Mouse (Mus musculus) splenic B cell, adult 2 months (primary cell): ENCODE results near the gene Itpk1.

Experiments
- DNase-seq: peaks from one replicate; pipeline ENCODE4 v3.0.0-alpha.2; 2011; ENCODE audit warnings: low read depth, low spot score
- H3K27me3 ChIP-seq: 2 replicates; pipeline ENCODE4 v1.6.1; 2012; ENCODE audit warnings: mild to moderate bottlenecking, low read length, moderate library complexity, mixed read lengths; ENCODE audit not compliant: control insufficient read depth, poor library complexity, insufficient read depth, severe bottlenecking
- H3K36me3 ChIP-seq: 2 replicates; pipeline ENCODE4 v1.6.1; 2012; ENCODE audit warnings: mild to moderate bottlenecking, low read length, moderate library complexity, mixed read lengths; ENCODE audit not compliant: control insufficient read depth, poor library complexity, insufficient read depth, severe bottlenecking

Itpk1 gene

GRCm38 (mm10) chr12:102601847-102602246 lies 102.9 kb downstream of the Itpk1 start:
- H3K36me3 ChIP-seq: no peaks in the 10 kb centered on the region; the same call in 1 of the 2 replicates
- no peak for DNase-seq
- H3K27me3 ChIP-seq: no peaks in the 10 kb centered on the region

- H3K36me3 ChIP-seq: no peaks in the 10 kb centered on the region
- no peak for DNase-seq
- H3K27me3 ChIP-seq: no peaks in the 10 kb centered on the region
Measured at GRCm38 (mm10) chr12:102600345-102600744, 104.4 kb downstream of the Itpk1 start.

GRCm38 (mm10) chr12:102599801-102600200 lies 104.9 kb downstream of the Itpk1 start:
- no peak for DNase-seq
- no peaks in the 10 kb centered on the region for H3K36me3 ChIP-seq
- no peaks in the 10 kb centered on the region for H3K27me3 ChIP-seq

GRCm38 (mm10) chr12:102598535-102598934 lies 106.2 kb downstream of the Itpk1 start:
- no peaks in the 10 kb centered on the region for H3K27me3 ChIP-seq
- no peaks in the 10 kb centered on the region for H3K36me3 ChIP-seq
- DNase-seq: peak; percentile 16

GRCm38 (mm10) chr12:102597466-102597865 lies 107.3 kb downstream of the Itpk1 start:
- no peak for DNase-seq
- Histone ChIP-seq H3K36me3 (no peaks in the 10 kb centered on the region), H3K27me3 (no peaks in the 10 kb centered on the region)

GRCm38 (mm10) chr12:102596410-102596809 lies 108.3 kb downstream of the Itpk1 start:
- peak; percentile 47 for DNase-seq
- Histone ChIP-seq H3K27me3 (no peaks in the 10 kb centered on the region), H3K36me3 (no peaks in the 10 kb centered on the region)

- no peaks in the 10 kb centered on the region for H3K27me3 ChIP-seq
- no peak for DNase-seq
- H3K36me3 ChIP-seq: no peaks in the 10 kb centered on the region; the same call in 1 of the 2 replicates
Measured at GRCm38 (mm10) chr12:102594627-102595026, 110.1 kb downstream of the Itpk1 start.

- no peak for DNase-seq
- Histone ChIP-seq H3K27me3 (no peaks in the 10 kb centered on the region), H3K36me3 (no peaks in the 10 kb centered on the region; the same call in 1 of the 2 replicates)
Measured at GRCm38 (mm10) chr12:102593699-102594098, 111.0 kb downstream of the Itpk1 start.

- H3K27me3 ChIP-seq: no peaks in the 10 kb centered on the region
- H3K36me3 ChIP-seq: no peaks in the 10 kb centered on the region; the same call in 1 of the 2 replicates
- DNase-seq: no peak
Measured at GRCm38 (mm10) chr12:102590711-102591360, 113.9 kb downstream of the Itpk1 start.

GRCm38 (mm10) chr12:102587106-102587505 lies 117.6 kb downstream of the Itpk1 start:
- H3K36me3 ChIP-seq: no peaks in the 10 kb centered on the region; the same call in 1 of the 2 replicates
- no peak for DNase-seq

GRCm38 (mm10) chr12:102586286-102586881 lies 118.3 kb downstream of the Itpk1 start:
- DNase-seq: no peak
- Histone ChIP-seq H3K27me3 (no peaks in the 10 kb centered on the region), H3K36me3 (no peaks in the 10 kb centered on the region; the same call in 1 of the 2 replicates)

More at GRCm38 (mm10) chr12:102587106-102587505, 117.6 kb downstream of the Itpk1 start:
- H3K27me3 ChIP-seq: no peaks in the 10 kb centered on the region

- H3K27me3 ChIP-seq: no peaks in the 10 kb centered on the region
- no peak for DNase-seq
- no peaks in the 10 kb centered on the region; the same call in 1 of the 2 replicates for H3K36me3 ChIP-seq
Measured at GRCm38 (mm10) chr12:102585390-102585789, 119.3 kb downstream of the Itpk1 start.

GRCm38 (mm10) chr12:102582441-102582840 lies 122.3 kb downstream of the Itpk1 start:
- H3K36me3 ChIP-seq: no peaks in the 10 kb centered on the region; the same call in 1 of the 2 replicates
- no peak for DNase-seq
- H3K27me3 ChIP-seq: no peaks in the 10 kb centered on the region

GRCm38 (mm10) chr12:102581579-102582196 lies 123.0 kb downstream of the Itpk1 start:
- DNase-seq: peak; percentile 36
- Histone ChIP-seq H3K36me3 (peaks cover 2% of the 10 kb centered on the region; the same call in 1 of the 2 replicates), H3K27me3 (no peaks in the 10 kb centered on the region)

GRCm38 (mm10) chr12:102579041-102579440 lies 125.7 kb downstream of the Itpk1 start:
- DNase-seq: peak; percentile 81
- peaks cover 2% of the 10 kb centered on the region; the same call in 1 of the 2 replicates for H3K36me3 ChIP-seq
- no peaks in the 10 kb centered on the region for H3K27me3 ChIP-seq
